Mouse (Mus musculus): ENCODE results near the gene Ppp6r1.
"Not testable (repeated sequence)": the region's sequence is repeated elsewhere in the genome, so short reads cannot be mapped to it uniquely, and the experiment has no call there.

Ppp6r1 gene

GRCm38 (mm10) chr7:4612956-4613355 lies 45.9 kb downstream of the Ppp6r1 start:
- DNase-seq (ENCODE audit: low spot score): no peak

- DNase-seq (ENCODE audit: low spot score): no peak
Measured at GRCm38 (mm10) chr7:4612386-4612785, 46.4 kb downstream of the Ppp6r1 start.

- no peak for DNase-seq (ENCODE audit: low spot score)
Measured at GRCm38 (mm10) chr7:4611921-4612341, 46.9 kb downstream of the Ppp6r1 start.

- DNase-seq (ENCODE audit: low spot score): no peak
Measured at GRCm38 (mm10) chr7:4611511-4611910, 47.3 kb downstream of the Ppp6r1 start.

- DNase-seq (ENCODE audit: low spot score): no peak
Measured at GRCm38 (mm10) chr7:4608002-4608401, 50.8 kb downstream of the Ppp6r1 start.

GRCm38 (mm10) chr7:4603873-4604272 lies 54.9 kb downstream of the Ppp6r1 start, which contains the start of gene Ptprh:
Gene Ptprh (minus strand): TSS chr7:4604041.
- no peak for DNase-seq (ENCODE audit: low spot score)

- DNase-seq (ENCODE audit: low spot score): no peak
Measured at GRCm38 (mm10) chr7:4602969-4603368, 55.9 kb downstream of the Ppp6r1 start.

- DNase-seq (ENCODE audit: low spot score): not testable (repeated sequence)
Measured at GRCm38 (mm10) chr7:4597046-4597445, 61.8 kb downstream of the Ppp6r1 start.

Measured in layer of hippocampus, adult 9-10 months (tissue).